Mouse (Mus musculus): Measurements from ENCODE around the gene C130074G19Rik. TPM values are rescaled to one million over a fixed set of nuclear protein-coding genes. Genes with fewer than 3 reads are reported as not detected.

The C130074G19Rik gene
- polyA plus RNA-seq, 1 experiment from 2014 or later: 2.7 TPM

DNA sequence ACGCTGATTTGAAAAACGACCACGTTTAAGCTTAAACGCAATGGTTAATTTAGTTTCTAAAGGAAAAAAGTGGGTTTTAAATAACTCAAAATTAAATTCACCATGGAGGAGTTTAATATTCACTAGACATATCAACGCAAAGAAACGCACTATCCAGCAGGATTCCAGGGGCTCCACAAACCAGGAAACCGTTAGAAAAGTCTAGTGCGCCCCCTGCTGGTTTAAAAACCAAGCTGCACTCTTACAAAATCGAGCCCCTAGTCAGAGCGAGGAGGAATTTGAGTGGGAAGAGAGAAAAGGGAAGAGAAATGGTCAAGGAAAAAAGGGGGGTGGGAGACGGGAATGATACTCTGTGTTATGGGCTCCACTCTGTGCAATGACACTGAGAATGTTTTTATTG is 57.9 kb downstream of the C130074G19Rik start:
- H3K4me3 ChIP-seq (ENCODE audit: low read depth, low read length): no peak overlapping the region

DNA sequence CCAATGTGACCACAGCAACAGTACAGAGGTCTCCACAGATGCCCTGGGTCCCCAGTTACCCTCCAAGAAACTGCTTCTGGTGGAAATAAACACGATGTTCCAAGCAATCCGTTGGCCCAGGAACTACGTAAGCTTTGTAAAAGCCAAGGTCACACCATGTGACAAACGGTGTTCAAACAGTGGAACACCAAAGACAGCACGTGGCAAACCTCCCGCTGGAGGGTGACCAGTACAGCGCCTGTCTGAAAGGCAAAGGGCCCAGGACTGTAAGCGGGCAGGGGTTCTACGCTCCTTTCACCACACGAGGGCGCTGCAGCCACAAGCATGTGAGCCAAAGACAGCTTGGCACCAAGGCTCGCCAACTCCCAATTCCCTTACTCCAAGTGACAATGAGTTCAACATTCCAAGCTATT is 58.6 kb downstream of the C130074G19Rik start:
- no peak overlapping the region for H3K4me3 ChIP-seq (ENCODE audit: low read depth, low read length)
- WGBS: 5% methylated on average over 12 of the region's 12 CpGs
- ATAC-seq (ENCODE audit: low read depth) (peak; percentile 84), DNase-seq (ENCODE audit: low spot score) (peak; percentile 90)
- peak overlapping the region; percentile 36 for H3K4me2 ChIP-seq (ENCODE audit: low read depth, low read length)
- H3K9ac ChIP-seq (ENCODE audit: low read depth, low read length): no peak overlapping the region
- H3K9me3 ChIP-seq (ENCODE audit: control insufficient read depth, low read length): no peaks in the 10 kb centered on the region
- H3K36me3 ChIP-seq (ENCODE audit: control insufficient read depth, insufficient read depth, low read length): peaks cover 28% of the 10 kb centered on the region
- no peaks in the 10 kb centered on the region; the same call in 1 of the 2 replicates for H3K4me1 ChIP-seq (ENCODE audit: control insufficient read depth, insufficient read depth, low read length)
- no peaks in the 10 kb centered on the region for H3K27me3 ChIP-seq (replicated peaks; ENCODE audit: control insufficient read depth, insufficient read depth, low read length)
- no peak overlapping the region for H3K27ac ChIP-seq (replicated peaks; ENCODE audit: low read depth, low read length)

More for the DNA sequence above, 57.9 kb downstream of the C130074G19Rik start:
- Histone ChIP-seq H3K36me3 (ENCODE audit: control insufficient read depth, insufficient read depth, low read length) (peaks cover 30% of the 10 kb centered on the region), H3K4me2 (ENCODE audit: low read depth, low read length) (peak overlapping the region; percentile 36), H3K9ac (ENCODE audit: low read depth, low read length) (no peak overlapping the region), H3K27me3 (replicated peaks; ENCODE audit: control insufficient read depth, insufficient read depth, low read length) (no peaks in the 10 kb centered on the region), H3K27ac (replicated peaks; ENCODE audit: low read depth, low read length) (no peak overlapping the region), H3K9me3 (ENCODE audit: control insufficient read depth, low read length) (no peaks in the 10 kb centered on the region), H3K4me1 (ENCODE audit: control insufficient read depth, insufficient read depth, low read length) (no peaks in the 10 kb centered on the region; the same call in 1 of the 2 replicates)
- WGBS: 20% methylated on average over 11 of the region's 11 CpGs
- DNase-seq (ENCODE audit: low spot score) (peak; percentile 63), ATAC-seq (ENCODE audit: low read depth) (0 out of 2 replicates have a peak, but pooled peaks have one; percentile 42)

DNA sequence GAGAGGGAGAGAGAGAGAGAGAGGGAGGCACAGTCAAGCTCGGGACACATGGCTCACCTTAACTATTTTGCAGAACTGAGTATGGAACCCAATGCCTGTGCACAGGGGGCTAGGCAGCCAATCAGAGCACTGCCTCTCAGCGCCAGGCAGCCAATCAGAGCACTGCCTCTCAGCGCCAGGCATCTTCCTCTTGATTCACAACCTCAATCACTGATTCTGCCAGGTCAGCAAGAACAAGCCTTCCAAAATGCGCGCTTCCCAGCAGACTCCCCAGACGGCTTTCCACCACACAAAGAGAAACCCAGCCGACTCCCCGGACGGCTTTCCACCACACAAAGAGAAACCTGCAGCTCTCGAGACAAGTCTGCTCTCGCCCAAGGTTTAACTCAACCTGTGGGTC is 60.3 kb downstream of the C130074G19Rik start:
- peak; percentile 72 for DNase-seq (ENCODE audit: low spot score)
- WGBS: 16% methylated on average over 11 of the region's 11 CpGs
- no peaks in the 10 kb centered on the region for H3K9me3 ChIP-seq (ENCODE audit: control insufficient read depth, low read length)
- no peak overlapping the region for H3K9ac ChIP-seq (ENCODE audit: low read depth, low read length)
- H3K27ac ChIP-seq (replicated peaks; ENCODE audit: low read depth, low read length): no peak overlapping the region
- H3K4me2 ChIP-seq (ENCODE audit: low read depth, low read length): peak overlapping the region; percentile 16
- H3K4me3 ChIP-seq (ENCODE audit: low read depth, low read length): no peak overlapping the region
- H3K27me3 ChIP-seq (replicated peaks; ENCODE audit: control insufficient read depth, insufficient read depth, low read length): no peaks in the 10 kb centered on the region
- H3K4me1 ChIP-seq (ENCODE audit: control insufficient read depth, insufficient read depth, low read length): no peaks in the 10 kb centered on the region; the same call in 1 of the 2 replicates
- peak; percentile 78 for ATAC-seq (ENCODE audit: low read depth)
- peaks cover 36% of the 10 kb centered on the region for H3K36me3 ChIP-seq (ENCODE audit: control insufficient read depth, insufficient read depth, low read length)

MicroRNAs encoded within 50 kb of the gene (microRNA counts, 519-probe panel; counts per million panel counts)
- 2,980 counts per million, percentile 69 among the panel's probes with 10 or more counts for microRNA mmu-miR-1981

Small RNAs within 50 kb of the gene (microRNA-seq; reads per million reads assigned to microRNA genes)
- gene Mir1981 (ENCODE audit: borderline number of aligned reads): 100 reads per million, percentile 52 among the genes with 10 or more reads in this experiment

Other genes with a start within 250 kb of the C130074G19Rik start
- 13.7 and 14.4 TPM in 2 replicates for gene Hlx, start 150.6 kb downstream of the C130074G19Rik start, polyA plus RNA-seq (2014; fragmentation: Nextera tagmentation; extraction: Ambion mirVana)
- gene Marc1, start 71.9 kb downstream of the C130074G19Rik start, polyA plus RNA-seq (2014; fragmentation: Nextera tagmentation; extraction: Ambion mirVana): 0.08 and 0.24 TPM in 2 replicates
- 212 and 218 TPM in 2 replicates for gene Marc2, start 36.8 kb downstream of the C130074G19Rik start, polyA plus RNA-seq (2014; fragmentation: Nextera tagmentation; extraction: Ambion mirVana)
- 4.0 and 4.1 TPM in 2 replicates for gene Mark1, start 116.4 kb upstream of the C130074G19Rik start, polyA plus RNA-seq (2014; fragmentation: Nextera tagmentation; extraction: Ambion mirVana)

All from embryonic facial prominence, embryonic 14.5 days (tissue).